Mouse (Mus musculus): ENCODE results near the gene Gm36028. TPM values are rescaled to one million over a fixed set of nuclear protein-coding genes. Genes with fewer than 3 reads are reported as not detected.

Gm36028 gene
- polyA plus RNA-seq, 1 experiment from 2014 or later: 0.22 TPM

GRCm38 (mm10) chr16:37855583-37855982, 5.4 kb downstream of the Gm36028 start:
- 33% methylated on average over 8 of the region's 8 CpGs for WGBS
- H3K4me3 ChIP-seq: no peak overlapping the region
- no peak overlapping the region for H3K9ac ChIP-seq
- no peaks in the 10 kb centered on the region for H3K9me3 ChIP-seq
- H3K27me3 ChIP-seq: no peaks in the 10 kb centered on the region
- H3K4me2 ChIP-seq: no peak overlapping the region
- no peak for ATAC-seq (ENCODE audit: borderline replicate concordance, extremely low read depth, low FRiP score, low TSS enrichment)
- H3K4me1 ChIP-seq: peaks cover 16% of the 10 kb centered on the region
- H3K36me3 ChIP-seq: no peaks in the 10 kb centered on the region
- H3K27ac ChIP-seq: no peak overlapping the region

GRCm38 (mm10) chr16:37854593-37854992, 6.4 kb downstream of the Gm36028 start:
- WGBS: 36% methylated on average over 5 of the region's 5 CpGs
- Histone ChIP-seq H3K4me2 (no peak overlapping the region), H3K9me3 (no peaks in the 10 kb centered on the region), H3K4me3 (no peak overlapping the region), H3K36me3 (no peaks in the 10 kb centered on the region), H3K4me1 (peaks cover 19% of the 10 kb centered on the region), H3K9ac (no peak overlapping the region), H3K27me3 (no peaks in the 10 kb centered on the region), H3K27ac (no peak overlapping the region)
- ATAC-seq (ENCODE audit: borderline replicate concordance, extremely low read depth, low FRiP score, low TSS enrichment): no peak

GRCm38 (mm10) chr16:37854054-37854453, 6.9 kb downstream of the Gm36028 start:
- Histone ChIP-seq H3K27me3 (no peaks in the 10 kb centered on the region), H3K36me3 (no peaks in the 10 kb centered on the region), H3K27ac (no peak overlapping the region), H3K4me3 (no peak overlapping the region), H3K9me3 (no peaks in the 10 kb centered on the region), H3K9ac (no peak overlapping the region), H3K4me2 (no peak overlapping the region), H3K4me1 (peaks cover 19% of the 10 kb centered on the region)
- no peak for ATAC-seq (ENCODE audit: borderline replicate concordance, extremely low read depth, low FRiP score, low TSS enrichment)
- WGBS: 49% methylated on average over 14 of the region's 14 CpGs

- H3K4me3 ChIP-seq: no peak overlapping the region
- H3K9me3 ChIP-seq: no peaks in the 10 kb centered on the region
- no peak; the same call in 1 of the 2 replicates for ATAC-seq (ENCODE audit: borderline replicate concordance, extremely low read depth, low FRiP score, low TSS enrichment)
- 56% methylated on average over 9 of the region's 9 CpGs for WGBS
- peaks cover 19% of the 10 kb centered on the region for H3K4me1 ChIP-seq
- H3K4me2 ChIP-seq: no peak overlapping the region
- no peaks in the 10 kb centered on the region for H3K27me3 ChIP-seq
- no peak overlapping the region for H3K27ac ChIP-seq
- no peaks in the 10 kb centered on the region for H3K36me3 ChIP-seq
- no peak overlapping the region for H3K9ac ChIP-seq
Observed at GRCm38 (mm10) chr16:37853279-37853678, 7.7 kb downstream of the Gm36028 start.

GRCm38 (mm10) chr16:37851366-37851765, 9.6 kb downstream of the Gm36028 start:
- Histone ChIP-seq H3K9me3 (no peaks in the 10 kb centered on the region), H3K27ac (peak overlapping the region; percentile 46; the same call in 1 of the 2 replicates), H3K27me3 (no peaks in the 10 kb centered on the region), H3K4me2 (no peak overlapping the region), H3K36me3 (no peaks in the 10 kb centered on the region), H3K4me3 (no peak overlapping the region), H3K4me1 (peaks cover 19% of the 10 kb centered on the region), H3K9ac (no peak overlapping the region)
- WGBS: 31% methylated on average over 5 of the region's 5 CpGs
- ATAC-seq (ENCODE audit: borderline replicate concordance, extremely low read depth, low FRiP score, low TSS enrichment): peak; percentile 71; the same call in 1 of the 2 replicates

GRCm38 (mm10) chr16:37847081-37847480, 13.9 kb downstream of the Gm36028 start:
- H3K4me2 ChIP-seq: no peak overlapping the region
- H3K9ac ChIP-seq: no peak overlapping the region
- H3K9me3 ChIP-seq: no peaks in the 10 kb centered on the region
- WGBS: 74% methylated on average over 3 of the region's 3 CpGs
- H3K27ac ChIP-seq: peak overlapping the region; percentile 29; the same call in 1 of the 2 replicates
- H3K4me1 ChIP-seq: peaks cover 21% of the 10 kb centered on the region
- no peak overlapping the region for H3K4me3 ChIP-seq
- ATAC-seq (ENCODE audit: borderline replicate concordance, extremely low read depth, low FRiP score, low TSS enrichment): no peak
- no peaks in the 10 kb centered on the region for H3K27me3 ChIP-seq
- H3K36me3 ChIP-seq: no peaks in the 10 kb centered on the region

GRCm38 (mm10) chr16:37845202-37845925, 15.6 kb downstream of the Gm36028 start:
- H3K27ac ChIP-seq: no peak overlapping the region
- H3K4me2 ChIP-seq: no peak overlapping the region
- ATAC-seq (ENCODE audit: borderline replicate concordance, extremely low read depth, low FRiP score, low TSS enrichment): no peak
- H3K27me3 ChIP-seq: no peaks in the 10 kb centered on the region
- H3K4me1 ChIP-seq: peaks cover 16% of the 10 kb centered on the region
- no peak overlapping the region for H3K4me3 ChIP-seq
- 37% methylated on average over 7 of the region's 7 CpGs for WGBS
- no peak overlapping the region for H3K9ac ChIP-seq
- H3K9me3 ChIP-seq: no peaks in the 10 kb centered on the region
- no peaks in the 10 kb centered on the region for H3K36me3 ChIP-seq

GRCm38 (mm10) chr16:37843740-37844139, 17.2 kb downstream of the Gm36028 start:
- H3K9me3 ChIP-seq: no peaks in the 10 kb centered on the region
- peaks cover 13% of the 10 kb centered on the region for H3K4me1 ChIP-seq
- WGBS: 70% methylated on average over 12 of the region's 12 CpGs
- H3K4me2 ChIP-seq: no peak overlapping the region
- no peaks in the 10 kb centered on the region for H3K27me3 ChIP-seq
- no peak overlapping the region for H3K9ac ChIP-seq
- H3K4me3 ChIP-seq: no peak overlapping the region
- H3K36me3 ChIP-seq: no peaks in the 10 kb centered on the region
- no peak for ATAC-seq (ENCODE audit: borderline replicate concordance, extremely low read depth, low FRiP score, low TSS enrichment)
- no peak overlapping the region for H3K27ac ChIP-seq

- no peak overlapping the region for H3K4me3 ChIP-seq
- no peaks in the 10 kb centered on the region for H3K9me3 ChIP-seq
- WGBS: 32% methylated on average over 2 of the region's 2 CpGs
- no peak for ATAC-seq (ENCODE audit: borderline replicate concordance, extremely low read depth, low FRiP score, low TSS enrichment)
- no peak overlapping the region for H3K27ac ChIP-seq
- peaks cover 13% of the 10 kb centered on the region for H3K4me1 ChIP-seq
- no peaks in the 10 kb centered on the region for H3K27me3 ChIP-seq
- H3K9ac ChIP-seq: no peak overlapping the region
- no peaks in the 10 kb centered on the region for H3K36me3 ChIP-seq
- no peak overlapping the region for H3K4me2 ChIP-seq
Observed at GRCm38 (mm10) chr16:37842439-37842838, 18.5 kb downstream of the Gm36028 start.

- WGBS: 61% methylated on average over 3 of the region's 3 CpGs
- H3K36me3 ChIP-seq: peaks cover 34% of the 10 kb centered on the region
- H3K4me1 ChIP-seq: no peaks in the 10 kb centered on the region
- no peak overlapping the region for H3K4me2 ChIP-seq
- H3K9ac ChIP-seq: no peak overlapping the region
- ATAC-seq (ENCODE audit: borderline replicate concordance, extremely low read depth, low FRiP score, low TSS enrichment): no peak
- H3K27ac ChIP-seq: no peak overlapping the region
- H3K4me3 ChIP-seq: no peak overlapping the region
- H3K9me3 ChIP-seq: no peaks in the 10 kb centered on the region
- no peaks in the 10 kb centered on the region for H3K27me3 ChIP-seq
Observed at GRCm38 (mm10) chr16:37837571-37837970, 23.4 kb downstream of the Gm36028 start.

- ATAC-seq (ENCODE audit: borderline replicate concordance, extremely low read depth, low FRiP score, low TSS enrichment): no peak
- no peak overlapping the region for H3K4me2 ChIP-seq
- H3K9me3 ChIP-seq: no peaks in the 10 kb centered on the region
- H3K27ac ChIP-seq: no peak overlapping the region
- no peak overlapping the region for H3K4me3 ChIP-seq
- H3K36me3 ChIP-seq: peaks cover 93% of the 10 kb centered on the region
- WGBS: 75% methylated on average over 7 of the region's 7 CpGs
- H3K4me1 ChIP-seq: no peaks in the 10 kb centered on the region
- H3K27me3 ChIP-seq: no peaks in the 10 kb centered on the region
- no peak overlapping the region for H3K9ac ChIP-seq
Observed at GRCm38 (mm10) chr16:37831041-37831440, 29.9 kb downstream of the Gm36028 start.

- Histone ChIP-seq H3K4me1 (no peaks in the 10 kb centered on the region), H3K36me3 (peaks cover 93% of the 10 kb centered on the region), H3K9ac (no peak overlapping the region), H3K4me2 (no peak overlapping the region), H3K9me3 (no peaks in the 10 kb centered on the region), H3K27me3 (no peaks in the 10 kb centered on the region), H3K4me3 (no peak overlapping the region), H3K27ac (no peak overlapping the region)
- 91% methylated on average over 3 of the region's 3 CpGs for WGBS
- no peak for ATAC-seq (ENCODE audit: borderline replicate concordance, extremely low read depth, low FRiP score, low TSS enrichment)
Observed at GRCm38 (mm10) chr16:37826286-37826685, 34.7 kb downstream of the Gm36028 start.
